Mouse (Mus musculus) erythroid progenitor cell, adult 5-6 weeks (primary cell): Measurements from ENCODE around the gene Prrt4. TPM values are rescaled to one million over a fixed set of nuclear protein-coding genes. Genes with fewer than 3 reads are reported as not detected.
"Not testable (repeated sequence)": the region's sequence is repeated elsewhere in the genome, so short reads cannot be mapped to it uniquely, and the experiment has no call there.

ENCODE experiments used
- ATAC-seq: replicated peaks from 2 replicates; pipeline ENCODE4 v1.8.0; 2016; ENCODE audit warnings: moderate number of reproducible peaks, mild to moderate bottlenecking, moderate TSS enrichment, inconsistent platforms; ENCODE audit not compliant: poor library complexity, low FRiP score, severe bottlenecking
- total RNA-seq, 2 experiments: library from RNA; stranded (forward) in 1 of 2; stranded (reverse) in 1 of 2; fragments of 150-400 nt in 1 of 2; fragments of 186-747, 209-891 nt in 1 of 2; gene quantifications; 2 replicates each; pipeline versions ENCODE4 v1.2.3 to v1.2.4; 2015 to 2017; ENCODE audit warnings: low replicate concordance in 2 of 2

Prrt4 gene
- total RNA-seq (2015; ENCODE audit: low replicate concordance) (not detected in 2 replicates), total RNA-seq (2017; ENCODE audit: low replicate concordance) (not detected in 2 replicates)

DNA sequence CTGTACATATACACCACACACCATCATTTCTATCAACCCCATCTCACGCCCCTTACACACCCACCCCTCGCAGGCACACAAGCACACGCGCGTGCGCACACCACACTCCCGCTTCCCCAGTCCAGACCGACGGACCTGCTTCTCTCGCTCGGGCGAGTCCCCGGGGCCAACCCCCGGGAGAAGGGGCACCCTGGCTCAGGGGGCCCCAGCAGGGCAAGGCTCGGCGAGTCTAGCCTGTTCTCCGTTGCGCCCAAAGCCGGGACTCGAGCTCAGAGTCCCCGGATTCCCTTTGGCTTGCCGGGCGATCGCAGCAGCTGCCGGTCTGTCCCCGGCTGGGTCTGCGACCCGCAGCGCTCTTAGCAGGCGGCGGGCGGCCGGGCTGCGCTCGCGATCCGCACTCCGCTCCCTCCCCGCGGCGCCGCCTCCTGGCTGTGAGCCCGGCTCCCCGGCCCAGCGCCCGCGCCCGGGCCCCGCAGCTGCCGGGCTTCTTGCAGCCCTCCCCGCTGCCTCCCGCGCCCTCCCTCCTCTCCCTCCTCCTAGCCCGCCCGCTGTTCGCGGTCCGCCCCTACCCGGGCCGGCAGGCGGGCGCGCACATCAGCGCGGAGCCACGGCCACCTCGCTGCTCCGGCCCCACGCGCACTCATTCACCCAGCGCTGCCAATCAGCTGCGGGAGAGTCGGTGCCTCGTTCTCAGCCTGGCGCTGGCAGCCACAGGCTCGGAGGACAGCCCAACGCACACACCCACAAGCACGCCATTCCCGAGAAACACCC lies at the start of gene Prrt4:
TSS of gene Prrt4 (minus strand) at position 697 of the 771 bp plus-strand sequence.
- ATAC-seq = no peak

DNA sequence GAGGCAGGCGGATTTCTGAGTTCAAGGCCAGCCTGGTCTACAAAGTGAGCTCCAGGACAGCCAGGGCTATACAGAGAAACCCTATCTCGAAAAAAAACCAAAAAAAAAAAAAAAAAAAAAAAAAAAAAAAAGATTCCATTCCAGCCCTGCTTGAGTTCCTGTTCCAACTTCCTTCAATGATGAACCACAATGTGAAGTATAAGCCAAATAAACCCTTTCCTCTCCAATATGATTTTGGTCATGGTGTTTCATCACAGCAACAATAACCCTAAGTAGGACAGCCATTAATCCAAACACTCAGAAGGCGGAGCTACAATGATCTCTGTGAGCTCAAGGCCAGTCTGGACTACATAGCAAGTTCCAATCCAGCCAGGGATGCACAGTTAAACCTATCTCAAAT lies 38.3 kb upstream of the Prrt4 start:
- not testable (repeated sequence) for ATAC-seq

GRCm38 (mm10) chr6:29215881-29216501 lies 36.6 kb upstream of the Prrt4 start, which contains the start of gene Impdh1:
Gene Impdh1, minus strand, starts transcription at chr6:29216364.
- peak; percentile 37; the same call in 1 of the 2 replicates for ATAC-seq

GRCm38 (mm10) chr6:29215181-29215580 lies 35.8 kb upstream of the Prrt4 start:
- no peak for ATAC-seq

- ATAC-seq = no peak
These were observed 35.4 kb upstream of the Prrt4 start for GRCm38 (mm10) chr6:29214776-29215175.

GRCm38 (mm10) chr6:29214245-29214644 lies 34.9 kb upstream of the Prrt4 start:
- no peak for ATAC-seq

DNA sequence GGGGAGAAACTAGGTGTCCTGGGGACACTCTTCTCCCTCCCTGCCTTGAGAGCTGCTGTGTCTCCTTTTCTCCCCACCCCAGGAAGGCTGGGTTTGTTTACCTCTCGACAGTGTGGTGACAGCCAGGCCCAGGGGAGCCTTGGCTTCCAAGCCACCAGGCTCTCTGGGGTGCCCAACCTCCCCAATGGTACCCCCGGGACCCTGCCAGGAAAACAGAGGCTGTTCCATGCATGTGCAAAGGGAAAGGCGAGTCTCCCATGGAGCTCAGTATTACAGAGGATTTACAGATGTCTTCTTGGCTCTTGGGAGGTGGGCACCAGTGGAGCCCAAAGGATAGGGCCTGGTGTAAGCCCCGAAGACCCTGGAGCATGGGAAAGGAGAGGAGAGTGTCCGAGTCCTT lies 34.1 kb upstream of the Prrt4 start:
- ATAC-seq = no peak

- no peak; the same call in 1 of the 2 replicates for ATAC-seq
These were observed 32.6 kb upstream of the Prrt4 start for GRCm38 (mm10) chr6:29211806-29212492.

GRCm38 (mm10) chr6:29211146-29211545 lies 31.8 kb upstream of the Prrt4 start:
- ATAC-seq = no peak

DNA sequence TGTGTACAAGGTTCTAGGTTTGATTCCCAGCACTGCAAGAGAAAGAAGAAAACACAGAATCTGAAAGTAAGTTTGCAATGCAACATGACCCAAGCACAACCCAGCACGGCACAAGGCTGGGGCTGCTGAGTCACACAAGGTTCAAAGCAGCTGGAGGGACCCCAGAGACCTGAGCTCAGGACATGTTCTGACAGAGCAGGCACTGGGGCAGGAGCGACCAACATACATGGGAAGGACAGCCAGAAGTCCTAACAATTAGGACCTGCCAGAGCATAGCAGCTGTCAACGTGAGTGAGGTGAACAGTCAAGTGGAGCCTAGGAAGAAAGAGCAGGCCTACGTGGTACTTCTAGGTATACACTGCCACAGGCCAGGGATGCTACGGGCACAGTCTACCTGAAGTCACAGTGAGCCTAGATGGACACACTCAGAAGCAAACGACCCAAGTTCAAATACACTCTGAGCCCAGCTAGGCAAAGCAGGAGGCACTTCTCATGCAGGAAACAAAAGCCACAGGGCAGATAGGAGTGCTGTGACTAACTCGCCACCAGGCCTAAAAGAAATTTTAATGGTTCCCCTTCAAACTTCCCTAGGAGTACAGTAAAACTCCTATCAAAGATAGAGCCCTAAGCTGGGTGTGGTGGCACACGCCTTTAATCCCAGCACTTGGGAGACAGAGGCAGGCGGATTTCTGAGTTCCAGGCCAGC lies 31.0 kb upstream of the Prrt4 start:
- ATAC-seq = no peak

DNA sequence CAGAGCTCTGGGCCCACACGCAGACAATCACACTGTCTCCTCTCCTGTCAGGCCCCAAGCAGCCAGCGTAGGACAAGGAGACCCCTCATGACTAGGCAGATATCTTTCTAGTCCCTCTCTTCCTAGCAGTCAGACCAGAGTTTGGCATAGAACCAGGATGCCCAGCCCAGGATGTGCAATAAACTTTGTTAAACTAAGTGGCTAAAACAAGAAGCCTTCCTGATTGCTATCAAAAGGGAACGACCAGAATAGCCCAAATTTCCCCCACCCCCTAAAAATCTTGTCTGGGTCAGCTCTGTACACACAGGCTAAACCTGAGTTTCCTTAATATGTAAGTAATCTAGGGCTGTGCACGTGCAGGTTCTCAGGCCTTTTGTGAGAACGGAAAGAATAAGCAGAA lies 28.8 kb upstream of the Prrt4 start:
- no peak for ATAC-seq

DNA sequence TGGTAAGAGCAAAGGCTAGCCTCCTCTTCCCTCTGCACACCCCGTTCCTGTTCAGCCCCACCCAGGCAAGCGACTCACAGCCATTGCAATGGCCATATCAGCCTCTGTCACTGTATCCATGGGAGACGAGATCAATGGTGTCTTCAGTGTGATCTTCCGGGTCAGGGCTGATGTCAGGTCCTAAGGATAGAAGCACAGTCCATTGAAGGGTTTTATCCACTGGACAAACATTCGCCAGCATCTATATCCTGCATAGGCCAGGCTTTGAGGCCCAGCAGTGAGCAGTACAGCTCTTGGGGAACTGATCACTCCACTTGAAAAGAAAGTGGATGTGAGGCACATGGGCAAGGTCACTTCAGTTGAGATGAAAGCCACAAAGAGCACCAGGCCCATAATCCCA lies 27.6 kb upstream of the Prrt4 start:
- no peak for ATAC-seq

GRCm38 (mm10) chr6:29206006-29206405 lies 26.6 kb upstream of the Prrt4 start:
- ATAC-seq = no peak

DNA sequence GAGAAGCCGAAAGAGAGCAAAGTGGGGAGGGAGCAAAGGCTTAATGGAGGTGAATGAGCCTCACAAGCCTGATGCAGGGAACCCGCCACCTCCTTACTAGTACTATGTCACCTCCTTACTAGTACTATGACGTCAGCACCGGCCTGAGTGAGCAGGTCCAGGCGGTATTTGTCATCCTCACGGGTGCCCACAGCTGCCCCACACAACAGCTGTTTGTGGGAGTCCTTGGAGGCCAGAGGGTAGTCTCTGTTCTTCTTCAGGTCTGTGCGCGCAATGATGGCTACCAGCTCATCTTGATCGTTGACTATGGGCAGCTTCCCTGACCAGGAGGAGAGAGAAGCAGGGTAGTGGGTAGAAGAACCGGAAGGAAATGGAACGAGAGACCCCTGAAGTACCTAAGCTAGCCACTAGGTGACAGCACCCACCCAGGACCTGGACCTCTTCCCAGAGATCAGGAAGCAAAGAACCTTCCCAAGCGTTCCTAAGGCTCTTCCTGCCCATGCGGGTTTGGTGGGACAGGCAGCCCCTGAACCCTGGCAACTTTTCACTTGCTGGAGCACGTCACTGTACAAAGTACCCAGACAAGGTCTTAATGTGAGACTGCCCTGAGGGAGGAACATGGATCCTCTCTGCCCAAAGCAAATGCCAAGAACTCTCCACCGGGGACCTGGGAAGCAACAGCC lies 25.7 kb upstream of the Prrt4 start:
- ATAC-seq = no peak

GRCm38 (mm10) chr6:29203861-29204585 lies 24.6 kb upstream of the Prrt4 start:
- no peak for ATAC-seq

DNA sequence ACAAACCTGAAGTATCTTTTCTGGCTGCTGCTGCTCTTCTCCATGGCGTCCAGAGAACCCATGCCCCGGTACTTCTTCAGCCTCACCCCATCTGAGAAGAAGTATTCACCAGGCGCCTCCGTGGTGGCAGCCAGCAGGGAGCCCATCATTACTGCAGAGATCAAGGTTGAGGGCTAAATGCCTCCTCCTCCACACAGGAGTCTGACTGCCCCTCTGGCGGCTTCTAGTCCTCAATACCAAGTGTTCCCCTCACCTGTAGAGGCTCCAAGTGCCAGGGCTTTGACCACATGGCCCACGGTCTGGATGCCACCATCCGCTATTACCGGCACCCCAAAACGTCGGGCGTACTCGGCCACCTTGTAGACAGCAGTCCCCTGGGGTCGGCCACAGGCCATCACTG lies 23.7 kb upstream of the Prrt4 start:
- ATAC-seq = no peak

DNA sequence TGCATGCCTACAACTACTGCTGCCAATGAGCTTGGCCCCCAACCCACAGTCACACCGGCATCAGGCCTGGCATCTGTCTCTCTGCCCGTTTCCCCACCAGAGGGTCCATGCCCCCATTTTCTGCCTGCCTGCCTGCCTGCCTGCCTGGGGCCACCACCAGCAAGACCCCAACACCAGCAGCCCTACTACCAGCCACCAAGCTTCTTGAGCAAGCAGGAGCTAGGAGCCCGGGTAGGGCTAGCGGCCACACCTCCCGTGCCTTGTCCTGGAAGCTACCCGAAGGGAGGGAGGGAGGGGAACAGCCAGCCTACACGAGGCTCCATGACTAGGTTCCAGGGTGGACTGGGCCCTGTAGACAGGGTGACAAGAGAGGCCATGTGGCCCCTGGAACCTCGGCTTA lies 22.6 kb upstream of the Prrt4 start:
- ATAC-seq = no peak

DNA sequence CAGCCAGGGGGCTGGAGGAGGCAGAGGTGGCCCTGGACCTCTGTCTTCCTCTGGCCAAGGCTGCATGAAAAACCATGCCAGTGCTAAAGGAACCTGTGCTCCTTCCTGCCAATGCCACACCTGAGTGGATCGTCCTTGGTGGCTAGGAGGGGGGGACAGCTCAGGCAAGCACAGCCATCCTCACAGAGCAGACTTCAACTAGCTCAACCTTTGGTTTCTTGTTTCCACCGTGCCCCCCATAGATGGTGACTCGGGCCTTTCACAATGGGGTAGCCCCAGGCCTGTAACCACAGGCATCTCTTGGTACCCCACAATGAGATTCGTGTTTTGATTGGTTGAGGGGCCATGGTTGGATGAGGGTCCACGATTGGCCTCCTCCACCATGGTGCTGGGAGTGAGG lies 22.0 kb upstream of the Prrt4 start:
- no peak for ATAC-seq

DNA sequence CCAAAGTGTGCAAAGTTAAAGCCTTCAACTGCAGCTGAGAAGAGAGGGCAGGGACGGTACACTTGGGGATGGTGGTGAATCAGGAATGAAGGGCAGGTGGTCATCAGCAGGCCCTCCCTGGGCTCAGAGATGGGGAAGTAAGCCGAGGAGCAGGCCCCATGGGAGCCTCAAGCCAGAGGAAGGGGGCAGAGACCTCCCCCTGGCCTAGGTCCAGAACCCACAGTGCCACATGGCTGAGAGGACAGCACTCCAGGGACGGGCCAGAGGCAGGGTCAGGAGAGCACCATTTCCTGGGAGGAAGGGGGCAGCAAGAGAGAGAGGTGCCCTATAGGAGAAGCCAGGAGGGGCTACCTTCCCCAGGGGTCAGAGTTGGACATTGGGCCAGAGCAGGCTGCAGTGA lies 21.1 kb upstream of the Prrt4 start:
- ATAC-seq = no peak
